In the genomic region with DNA sequence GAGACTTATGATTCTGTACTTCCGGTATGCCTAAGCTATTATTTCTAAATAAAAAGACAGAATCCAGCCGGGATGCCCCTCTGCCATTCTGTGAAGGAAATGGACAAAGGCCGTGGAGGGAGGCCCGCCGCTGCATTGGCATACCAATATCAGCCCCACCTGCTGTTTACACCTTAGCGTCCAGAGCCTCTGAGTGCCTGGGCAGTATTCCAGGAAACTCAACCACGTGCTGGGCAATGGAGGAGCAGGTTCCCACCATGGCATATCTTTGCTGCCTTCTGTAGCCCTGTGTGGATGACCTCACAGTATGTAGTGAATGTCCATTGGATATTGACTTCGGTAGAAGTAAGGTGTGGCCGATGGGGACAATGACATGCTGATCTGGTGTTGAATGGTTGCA, we compare ENCODE assay signal across 14 mouse cellular contexts.
"Had no signal": no experiment of that assay in that cellular context is flagged by ENCODE, and none has a peak within 500 bp of the region (broad histone marks: within the 10 kb centered on the region; RNA-seq: fewer than 3 reads in every experiment).

No protein-coding gene starts in this region.

- H3K36me3 ChIP-seq: intestine, embryonic 15.5 days; kidney, embryonic 15.5 days; limb, embryonic 15.5 days; liver, embryonic 12.5 days; midbrain, embryonic 12.5 days; neural tube, embryonic 13.5 days had no signal

- H3K27ac ChIP-seq: intestine, embryonic 15.5 days; kidney, embryonic 15.5 days; left cerebral cortex, adult 2 months; limb, embryonic 15.5 days; liver, embryonic 12.5 days; midbrain, embryonic 12.5 days; neural tube, embryonic 13.5 days had no signal

- H3K4me1 ChIP-seq: intestine, embryonic 15.5 days; limb, embryonic 15.5 days; liver, embryonic 12.5 days; midbrain, embryonic 12.5 days; neural tube, embryonic 13.5 days had no signal

- H3K4me3 ChIP-seq: intestine, embryonic 15.5 days; kidney, embryonic 15.5 days; left cerebral cortex, adult 2 months; limb, embryonic 15.5 days; liver, embryonic 12.5 days; midbrain, embryonic 12.5 days; neural tube, embryonic 13.5 days had no signal

- DNase-seq: kidney, adult 18-20 months; kidney, postnatal 14 days; retina, postnatal 1 day; right cerebral cortex, postnatal 4 days; spleen, adult 18-20 months; thymus, adult 2 months; thymus, postnatal 25 days had no signal

- H3K27me3 ChIP-seq: intestine, embryonic 15.5 days; kidney, embryonic 15.5 days; limb, embryonic 15.5 days; liver, embryonic 12.5 days; midbrain, embryonic 12.5 days; neural tube, embryonic 13.5 days had no signal
